Mouse (Mus musculus) megakaryocyte, embryonic 14.5 days (primary cell): Measurements from ENCODE around the gene Fam78b.

Source experiments
- FLI1 ChIP-seq: IDR thresholded peaks from 2 replicates; pipeline ENCODE4 v1.6.1; 2012; ENCODE audit warnings: low read length, inconsistent platforms, mixed read lengths
- GATA1 ChIP-seq: IDR thresholded peaks from 3 replicates; pipeline ENCODE4 v1.6.1; 2012; ENCODE audit warnings: mixed read lengths, low read length, inconsistent platforms, borderline replicate concordance

GRCm38 (mm10) chr1:167123551-167123950 lies 122.3 kb downstream of the Fam78b start:
- no peak for TF ChIP-seq GATA1
- no peak for TF ChIP-seq FLI1
